Mouse (Mus musculus): ENCODE results near the gene Celf2. TPM values are rescaled to one million over a fixed set of nuclear protein-coding genes. Genes with fewer than 3 reads are reported as not detected.

Celf2 gene
- polyA plus RNA-seq, 1 experiment, result 127 TPM

DNA sequence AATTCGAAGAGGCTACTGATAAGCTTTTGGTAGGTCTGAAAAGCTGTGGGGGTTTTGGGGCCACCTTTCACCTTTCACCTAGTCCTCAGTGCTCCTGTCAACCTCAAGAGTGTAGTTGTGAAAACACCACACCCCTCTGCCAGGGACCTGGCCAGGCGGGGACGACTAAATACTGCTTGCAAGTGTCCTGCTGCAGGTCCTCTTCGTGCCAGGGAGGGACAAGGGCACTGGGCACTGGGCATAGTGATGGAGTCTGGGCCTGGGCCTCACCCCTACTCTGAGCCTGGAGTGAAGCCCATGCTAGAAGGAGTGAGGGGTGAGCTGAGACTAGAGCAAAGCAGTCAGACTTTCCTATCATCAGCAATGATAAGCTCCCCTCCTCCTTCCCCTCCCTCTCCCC, 987.0 kb downstream of the Celf2 start:
- H3K27ac ChIP-seq (ENCODE audit: insufficient read depth, low read depth, low read length), result no peak overlapping the region
- H3K4me3 ChIP-seq (ENCODE audit: insufficient read depth, low read length), result no peak overlapping the region
- TF ChIP-seq CTCF (IDR thresholded peaks at IDR 0.05; ENCODE audit: low read depth, low read length) (no peak), POLR2A (IDR thresholded peaks at IDR 0.05; ENCODE audit: borderline replicate concordance, low read depth, low read length) (no peak)
- H3K4me1 ChIP-seq (ENCODE audit: control insufficient read depth, insufficient read depth, low read length), result no peaks in the 10 kb centered on the region

DNA sequence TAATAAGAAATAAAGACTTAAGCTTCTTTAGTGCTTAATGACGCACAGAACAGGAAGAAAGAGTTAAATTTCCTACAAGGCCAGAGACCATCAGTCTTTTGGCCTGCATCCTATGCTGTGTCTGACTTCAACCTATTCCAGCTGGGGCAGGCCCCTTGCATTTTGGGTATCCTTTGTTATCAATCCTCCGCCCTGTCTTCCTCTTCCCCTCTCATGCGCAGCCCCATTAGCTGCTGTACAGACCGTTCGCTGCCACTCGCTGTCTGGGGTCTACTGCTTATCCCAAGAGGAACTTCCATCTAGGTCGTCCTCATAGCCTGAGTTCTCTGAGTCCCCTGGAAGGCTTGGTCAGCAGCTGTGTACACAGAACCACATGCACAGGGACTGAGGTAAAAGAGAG, 996.2 kb downstream of the Celf2 start:
- H3K4me1 ChIP-seq (ENCODE audit: control insufficient read depth, insufficient read depth, low read length), result no peaks in the 10 kb centered on the region
- H3K4me3 ChIP-seq (ENCODE audit: insufficient read depth, low read length), result no peak overlapping the region
- H3K27ac ChIP-seq (ENCODE audit: insufficient read depth, low read depth, low read length), result no peak overlapping the region
- TF ChIP-seq POLR2A (IDR thresholded peaks at IDR 0.05; ENCODE audit: borderline replicate concordance, low read depth, low read length) (no peak), CTCF (IDR thresholded peaks at IDR 0.05; ENCODE audit: low read depth, low read length) (no peak)

DNA sequence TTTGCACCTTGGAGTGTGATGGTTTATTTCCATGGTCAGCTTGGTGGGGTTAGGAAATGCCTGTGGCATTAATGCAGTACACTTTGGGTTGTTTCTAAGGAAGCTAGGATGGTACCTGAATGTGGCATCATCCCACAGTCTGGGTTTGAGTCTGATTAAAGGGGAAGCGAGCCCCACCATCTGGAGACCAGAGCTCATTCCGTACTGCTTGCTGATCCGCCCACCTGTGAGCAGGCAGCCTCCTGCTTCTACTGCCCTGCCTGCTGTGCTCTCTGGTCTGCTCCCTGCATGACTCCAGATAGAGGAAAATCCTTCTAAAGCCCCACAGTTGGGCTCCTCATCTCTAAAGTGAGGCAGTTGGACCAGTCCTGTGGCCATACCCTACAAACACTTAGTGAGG, 1002.3 kb downstream of the Celf2 start:
- no peak overlapping the region for H3K27ac ChIP-seq (ENCODE audit: insufficient read depth, low read depth, low read length)
- no peak overlapping the region for H3K4me3 ChIP-seq (ENCODE audit: insufficient read depth, low read length)
- H3K4me1 ChIP-seq (ENCODE audit: control insufficient read depth, insufficient read depth, low read length), result no peaks in the 10 kb centered on the region
- TF ChIP-seq CTCF (IDR thresholded peaks at IDR 0.05; ENCODE audit: low read depth, low read length), result no peak
- no peak for TF ChIP-seq POLR2A (IDR thresholded peaks at IDR 0.05; ENCODE audit: borderline replicate concordance, low read depth, low read length)

DNA sequence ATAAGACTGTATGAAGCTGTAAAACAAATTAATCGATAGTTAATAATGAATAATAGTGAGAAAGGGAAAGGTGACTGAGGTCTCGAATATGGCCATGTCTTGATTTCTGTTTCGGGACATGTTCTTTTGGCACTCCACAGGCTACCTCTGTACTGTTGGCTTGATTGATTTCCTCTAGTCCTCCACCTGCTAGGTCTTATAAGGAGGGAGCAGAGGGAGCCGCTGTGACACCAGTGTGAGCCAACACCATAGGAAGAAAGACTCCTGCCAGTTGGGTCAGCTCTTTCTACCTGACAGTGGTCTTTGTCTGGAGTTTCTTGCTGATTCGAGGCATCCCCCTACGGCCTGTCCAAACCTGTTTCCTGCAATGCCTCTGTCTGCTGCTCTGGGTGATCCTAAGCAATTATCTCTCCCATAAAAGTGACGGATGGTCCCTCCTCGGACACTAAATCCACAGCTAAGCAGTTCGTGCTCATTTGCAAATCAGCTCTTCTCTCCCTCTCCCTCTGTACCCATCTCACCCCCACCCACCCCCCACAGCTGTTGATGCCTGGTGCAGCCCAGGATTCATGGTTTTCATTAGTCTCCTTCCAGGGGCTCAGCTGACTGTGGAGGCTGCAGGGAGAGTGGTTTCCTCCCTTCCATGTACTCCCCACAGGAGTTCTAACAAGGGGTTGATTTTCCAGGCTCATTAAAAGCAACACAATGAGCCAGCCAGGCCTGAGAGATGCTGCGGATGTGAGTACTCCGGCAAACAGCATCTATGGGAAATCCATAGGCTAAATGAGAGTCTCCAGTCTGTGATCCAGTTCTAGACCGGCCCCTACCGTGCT, 1003.2 kb downstream of the Celf2 start:
- no peak overlapping the region for H3K4me3 ChIP-seq (ENCODE audit: insufficient read depth, low read length)
- no peak for TF ChIP-seq CTCF (IDR thresholded peaks at IDR 0.05; ENCODE audit: low read depth, low read length)
- H3K27ac ChIP-seq (ENCODE audit: insufficient read depth, low read depth, low read length), result no peak overlapping the region
- no peaks in the 10 kb centered on the region for H3K4me1 ChIP-seq (ENCODE audit: control insufficient read depth, insufficient read depth, low read length)

DNA sequence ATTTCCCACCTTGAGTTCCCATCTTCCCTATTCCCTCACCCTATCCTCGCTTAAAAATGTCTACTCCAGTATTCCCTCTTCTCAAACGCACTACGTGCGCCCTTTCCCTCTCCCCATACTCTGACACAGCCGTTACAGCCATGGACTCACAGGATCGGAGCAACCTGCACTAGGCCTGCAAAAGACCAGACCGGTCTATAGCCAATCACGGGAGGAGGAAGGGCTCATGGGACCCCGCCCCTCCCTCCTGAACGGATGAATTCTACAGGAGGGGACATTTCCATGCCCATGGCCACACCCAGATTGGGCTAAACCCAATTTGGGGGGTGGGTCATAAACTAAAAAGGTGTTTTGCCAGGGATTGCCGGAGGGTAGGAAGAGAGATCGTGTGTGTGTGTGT, 1003.8 kb downstream of the Celf2 start:
- TF ChIP-seq POLR2A (IDR thresholded peaks at IDR 0.05; ENCODE audit: borderline replicate concordance, low read depth, low read length), result no peak
- TF ChIP-seq CTCF (IDR thresholded peaks at IDR 0.05; ENCODE audit: low read depth, low read length), result no peak
- Histone ChIP-seq H3K27ac (ENCODE audit: insufficient read depth, low read depth, low read length) (no peak overlapping the region), H3K4me1 (ENCODE audit: control insufficient read depth, insufficient read depth, low read length) (no peaks in the 10 kb centered on the region), H3K4me3 (ENCODE audit: insufficient read depth, low read length) (no peak overlapping the region)

DNA sequence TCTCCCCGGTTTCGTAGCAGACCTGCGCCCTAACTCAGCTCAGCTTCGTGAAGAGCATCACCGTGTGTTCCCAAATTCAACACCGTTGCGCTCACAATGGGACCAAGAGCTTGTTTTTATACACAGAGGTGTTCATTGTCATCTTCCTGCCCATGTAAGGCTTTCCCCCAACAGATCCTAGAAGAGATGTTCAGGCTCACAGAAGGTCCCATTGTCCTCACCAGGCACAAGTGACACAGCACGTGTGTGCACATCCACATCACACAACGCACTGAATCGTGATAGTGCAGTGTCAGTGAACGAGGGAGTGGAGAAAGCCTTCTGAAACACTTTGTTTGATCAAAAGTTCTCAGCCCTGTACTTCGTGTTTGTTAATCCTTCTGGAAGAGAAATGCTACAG, 1011.3 kb downstream of the Celf2 start:
- H3K4me3 ChIP-seq (ENCODE audit: insufficient read depth, low read length), result no peak overlapping the region
- TF ChIP-seq POLR2A (IDR thresholded peaks at IDR 0.05; ENCODE audit: borderline replicate concordance, low read depth, low read length) (no peak), CTCF (IDR thresholded peaks at IDR 0.05; ENCODE audit: low read depth, low read length) (no peak)

DNA sequence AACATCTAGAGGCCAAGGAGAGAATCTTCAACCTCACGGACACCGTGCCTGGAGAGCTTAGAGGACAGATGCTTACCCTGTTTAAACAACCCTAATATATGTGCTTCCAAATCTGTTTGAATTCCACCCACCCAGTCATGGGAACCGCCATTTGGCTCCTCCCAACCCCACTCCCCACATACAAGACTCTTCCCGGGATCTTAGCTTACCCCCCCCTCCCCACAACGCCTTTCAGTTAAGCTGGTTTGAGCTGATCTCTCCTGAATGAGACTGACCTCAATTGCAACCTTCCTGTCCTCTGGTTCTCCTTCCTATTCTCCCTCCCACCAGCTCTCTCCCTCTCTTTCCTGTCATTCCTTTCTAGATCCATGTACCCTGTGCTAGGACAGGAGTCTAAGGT, 1011.7 kb downstream of the Celf2 start:
- no peak for TF ChIP-seq CTCF (IDR thresholded peaks at IDR 0.05; ENCODE audit: low read depth, low read length)
- TF ChIP-seq POLR2A (IDR thresholded peaks at IDR 0.05; ENCODE audit: borderline replicate concordance, low read depth, low read length), result no peak

More for the DNA sequence above, 1011.3 kb downstream of the Celf2 start:
- Histone ChIP-seq H3K27ac (ENCODE audit: insufficient read depth, low read depth, low read length) (no peak overlapping the region), H3K4me1 (ENCODE audit: control insufficient read depth, insufficient read depth, low read length) (no peaks in the 10 kb centered on the region)

DNA sequence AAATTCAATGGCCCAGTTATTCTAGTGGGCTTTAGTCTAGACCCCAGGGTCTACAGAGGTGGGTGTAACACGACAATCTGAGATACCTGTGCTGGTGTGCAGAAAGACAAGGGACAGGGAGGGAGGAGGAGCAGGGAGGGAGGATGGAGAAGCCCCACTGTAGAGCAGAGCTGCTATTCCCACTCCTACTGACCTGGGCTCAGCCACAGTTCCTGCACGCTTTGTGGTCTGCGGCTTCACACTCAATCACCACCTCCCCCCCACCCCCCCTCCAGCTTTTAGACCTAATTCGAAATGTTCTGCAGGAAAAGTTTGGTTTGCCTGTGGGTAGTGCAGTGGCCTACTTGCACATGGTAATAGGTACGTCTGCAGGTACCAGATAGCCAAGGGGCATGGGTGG, 1015.5 kb downstream of the Celf2 start:
- Histone ChIP-seq H3K4me3 (ENCODE audit: insufficient read depth, low read length) (no peak overlapping the region), H3K27ac (ENCODE audit: insufficient read depth, low read depth, low read length) (no peak overlapping the region)
- TF ChIP-seq CTCF (IDR thresholded peaks at IDR 0.05; ENCODE audit: low read depth, low read length), result no peak
- TF ChIP-seq POLR2A (IDR thresholded peaks at IDR 0.05; ENCODE audit: borderline replicate concordance, low read depth, low read length), result no peak

More for the DNA sequence above, 1011.7 kb downstream of the Celf2 start:
- Histone ChIP-seq H3K27ac (ENCODE audit: insufficient read depth, low read depth, low read length) (no peak overlapping the region), H3K4me1 (ENCODE audit: control insufficient read depth, insufficient read depth, low read length) (no peaks in the 10 kb centered on the region), H3K4me3 (ENCODE audit: insufficient read depth, low read length) (no peak overlapping the region)

DNA sequence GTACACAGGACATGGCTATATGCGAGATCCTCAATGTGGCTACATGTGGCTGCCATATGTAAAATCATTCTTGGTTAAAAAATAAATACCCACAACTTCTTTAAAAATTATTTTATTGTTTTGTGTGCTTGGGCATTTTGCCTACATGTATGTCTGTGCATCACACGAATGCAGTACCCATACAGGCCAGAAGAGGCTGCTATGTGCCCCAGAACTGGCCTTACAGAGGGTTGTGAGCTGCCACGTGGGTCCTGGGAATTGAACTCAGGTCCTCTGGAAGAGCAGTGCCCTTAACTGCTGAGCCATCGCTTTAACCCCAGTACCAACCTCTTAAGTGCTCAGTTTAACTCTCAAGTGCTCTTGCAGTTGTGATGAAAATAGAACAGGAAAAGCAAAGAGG, 1018.5 kb downstream of the Celf2 start:
- Histone ChIP-seq H3K4me1 (ENCODE audit: control insufficient read depth, insufficient read depth, low read length) (peaks cover 7% of the 10 kb centered on the region; the same call in 1 of the 2 replicates), H3K27ac (ENCODE audit: insufficient read depth, low read depth, low read length) (no peak overlapping the region), H3K4me3 (ENCODE audit: insufficient read depth, low read length) (no peak overlapping the region)
- TF ChIP-seq CTCF (IDR thresholded peaks at IDR 0.05; ENCODE audit: low read depth, low read length) (no peak), POLR2A (IDR thresholded peaks at IDR 0.05; ENCODE audit: borderline replicate concordance, low read depth, low read length) (no peak)

More for the DNA sequence above, 1015.5 kb downstream of the Celf2 start:
- H3K4me1 ChIP-seq (ENCODE audit: control insufficient read depth, insufficient read depth, low read length), result peaks cover 7% of the 10 kb centered on the region; the same call in 1 of the 2 replicates

DNA sequence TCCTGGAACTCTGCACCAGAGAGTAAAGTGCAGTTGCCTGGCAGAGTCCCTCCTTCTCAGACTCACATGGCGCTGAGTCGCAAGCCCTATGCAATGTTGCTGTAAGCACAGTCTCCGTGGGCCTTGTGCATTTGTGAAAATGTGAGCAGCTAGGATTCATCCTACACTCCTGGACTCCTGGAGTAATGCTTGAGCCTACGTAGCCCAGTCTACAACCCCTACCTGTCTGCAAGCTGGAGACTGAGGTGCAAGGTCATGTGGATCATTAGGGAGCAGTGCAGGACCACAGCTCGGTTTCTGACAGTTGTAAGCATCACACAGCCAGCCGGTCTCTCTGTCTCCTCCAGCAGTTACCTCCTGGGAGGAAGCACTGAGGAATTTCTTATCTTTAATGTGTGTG, 1019.3 kb downstream of the Celf2 start:
- H3K4me3 ChIP-seq (ENCODE audit: insufficient read depth, low read length), result no peak overlapping the region
- TF ChIP-seq CTCF (IDR thresholded peaks at IDR 0.05; ENCODE audit: low read depth, low read length) (no peak), POLR2A (IDR thresholded peaks at IDR 0.05; ENCODE audit: borderline replicate concordance, low read depth, low read length) (no peak)
- H3K27ac ChIP-seq (ENCODE audit: insufficient read depth, low read depth, low read length), result no peak overlapping the region

More for the DNA sequence above, 1019.3 kb downstream of the Celf2 start:
- H3K4me1 ChIP-seq (ENCODE audit: control insufficient read depth, insufficient read depth, low read length), result peaks cover 7% of the 10 kb centered on the region; the same call in 1 of the 2 replicates

Data from bone marrow macrophage, adult 2 months (primary cell).